In genomic region chr10:58554693-58555387, GRCm38 (mm10) we compare ENCODE assay signal across 23 mouse cellular contexts.
"Had no signal": no experiment of that assay in that cellular context is flagged by ENCODE, and none has a peak within 500 bp of the region (broad histone marks: within the 10 kb centered on the region; RNA-seq: fewer than 3 reads in every experiment).

No protein-coding gene starts in this region.

- H3K4me3 ChIP-seq: liver, embryonic 15.5 days; lung, embryonic 15.5 days; megakaryocyte, embryonic 14.5 days; midbrain, embryonic 13.5 days; myocyte; neural tube, embryonic 13.5 days; neural tube, embryonic 15.5 days had no signal

- H3K9ac ChIP-seq: liver, embryonic 15.5 days; liver, postnatal 0 days; lung, embryonic 15.5 days; midbrain, embryonic 13.5 days; neural tube, embryonic 13.5 days; neural tube, embryonic 15.5 days had no signal

- H3K36me3 ChIP-seq: lung, embryonic 15.5 days; neural tube, embryonic 13.5 days; neural tube, embryonic 15.5 days had no signal

- H3K27ac ChIP-seq: liver, embryonic 15.5 days; lung, embryonic 15.5 days; macrophage; midbrain, embryonic 13.5 days; neural tube, embryonic 13.5 days; neural tube, embryonic 15.5 days had no signal

- ATAC-seq: liver, postnatal 0 days; lung, postnatal 0 days; midbrain, embryonic 13.5 days; midbrain, embryonic 16.5 days had no signal

- H3K27me3 ChIP-seq: liver, embryonic 15.5 days; lung, embryonic 15.5 days; megakaryocyte, embryonic 14.5 days; midbrain, embryonic 13.5 days; neural tube, embryonic 13.5 days; neural tube, embryonic 15.5 days had no signal

- DNase-seq: liver, postnatal 0 days; lung, adult 2 months; lung, postnatal 14 days; lung, postnatal 36 days; retina, postnatal 1 day; right cerebral cortex, adult 18-20 months; right cerebral cortex, postnatal 25 days; right cerebral cortex, postnatal 4 days; spleen, adult 18-20 months; thymus, adult 2 months; thymus, postnatal 25 days; thymus, postnatal 4 days had no signal

- H3K4me1 ChIP-seq: liver, embryonic 15.5 days; lung, embryonic 15.5 days; megakaryocyte, embryonic 14.5 days; midbrain, embryonic 13.5 days; neural tube, embryonic 13.5 days; neural tube, embryonic 15.5 days had no signal

- H3K9me3 ChIP-seq: liver, embryonic 15.5 days; lung, embryonic 15.5 days; megakaryocyte, embryonic 14.5 days; midbrain, embryonic 13.5 days; neural tube, embryonic 13.5 days; neural tube, embryonic 15.5 days had no signal

- H3K4me2 ChIP-seq: liver, embryonic 15.5 days; lung, embryonic 15.5 days; midbrain, embryonic 11.5 days; midbrain, embryonic 13.5 days; neural tube, embryonic 13.5 days; neural tube, embryonic 15.5 days had no signal
